Mouse (Mus musculus) testis, adult 10 weeks (tissue): ENCODE measurements around the gene Art2b. TPM values are rescaled to one million over a fixed set of nuclear protein-coding genes. Genes with fewer than 3 reads are reported as not detected.

Experiments
- polyA plus RNA-seq: library from polyadenylated mRNA; stranded (reverse); fragments of 350-450 nt; fragmentation: Illumina TruSeq; extraction: RNeasy Lipid Tissue Mini Kit (QIAGEN cat#74804); gene quantifications from one replicate; pipeline ENCODE4 v1.2.3, GENCODE M21; 2014; ENCODE audit warnings: low read depth, low replicate concordance

Art2b gene
- not detected for polyA plus RNA-seq

GRCm38 (mm10) chr7:101585408-101585807 is at the start of gene Art2b:
Art2b (minus strand) TSS chr7:101585600.

Other genes with a start within 250 kb of the Art2b start
- gene Arap1, start 237.5 kb downstream of the Art2b start, polyA plus RNA-seq, result 0.18 TPM
- gene Gm45837, start 174.7 kb downstream of the Art2b start, polyA plus RNA-seq, result not detected
- 1.3 TPM for gene Pde2a, start 163.9 kb downstream of the Art2b start, polyA plus RNA-seq
- 67.9 TPM for gene Clpb, start 78.0 kb upstream of the Art2b start, polyA plus RNA-seq
- gene Phox2a, start 232.7 kb upstream of the Art2b start, polyA plus RNA-seq, result not detected